Comparison of ENCODE assay signal across 8 mouse cellular contexts in genomic region chr17:17295037-17295436, GRCm38 (mm10).
A peak's percentile ranks its signal among the peaks of the same experiment; 100 is the strongest.
DNase-seq lines count a peak whose midpoint lies in the region; ATAC-seq lines count a peak whose summit lies in the region.
"Not testable (repeated sequence)": the region's sequence is repeated elsewhere in the genome, so short reads cannot be mapped to it uniquely, and the experiment has no call there.

No protein-coding gene starts in this region.

- not testable (repeated sequence) for H3K4me2 ChIP-seq in embryonic facial prominence, embryonic 11.5 days (ENCODE audit: low read depth, low read length)
- peak overlapping the region; percentile 41 for H3K4me2 ChIP-seq in forebrain, embryonic 15.5 days (replicated peaks)
- H3K4me2 ChIP-seq in kidney, embryonic 14.5 days (replicated peaks; ENCODE audit: low read depth, low read length): peak overlapping the region; percentile 39
- H3K4me2 ChIP-seq in liver, embryonic 11.5 days: peak overlapping the region; percentile 64
- peak overlapping the region; percentile 9; the same call in 1 of the 2 replicates for H3K4me2 ChIP-seq in neural tube, embryonic 11.5 days (ENCODE audit: low read depth)

- not testable (repeated sequence) for H3K27me3 ChIP-seq in embryonic facial prominence, embryonic 11.5 days (ENCODE audit: control insufficient read depth, insufficient read depth, low read length); forebrain, embryonic 15.5 days; hindbrain, embryonic 10.5 days (ENCODE audit: insufficient read depth, poor library complexity, severe bottlenecking); kidney, embryonic 14.5 days (ENCODE audit: control insufficient read depth, insufficient read depth, low read length); liver, embryonic 11.5 days (replicated peaks; ENCODE audit: control insufficient read depth, insufficient read depth, low read length); megakaryocyte, embryonic 14.5 days (replicated peaks); neural tube, embryonic 11.5 days (ENCODE audit: control insufficient read depth, insufficient read depth, low read length)

- H3K9me3 ChIP-seq in embryonic facial prominence, embryonic 11.5 days (replicated peaks; ENCODE audit: control insufficient read depth, low read length); forebrain, embryonic 15.5 days; hindbrain, embryonic 10.5 days; kidney, embryonic 14.5 days (ENCODE audit: control insufficient read depth, low read length); liver, embryonic 11.5 days (ENCODE audit: control insufficient read depth, low read length); megakaryocyte, embryonic 14.5 days; neural tube, embryonic 11.5 days (ENCODE audit: control insufficient read depth, low read length): not testable (repeated sequence)

- H3K9ac ChIP-seq in embryonic facial prominence, embryonic 11.5 days (replicated peaks; ENCODE audit: low read length); forebrain, embryonic 15.5 days (replicated peaks); kidney, embryonic 14.5 days (ENCODE audit: low read depth, low read length); liver, embryonic 11.5 days (ENCODE audit: low read depth, low read length); neural tube, embryonic 11.5 days (ENCODE audit: low read length): not testable (repeated sequence)

- not testable (repeated sequence) for H3K36me3 ChIP-seq in embryonic facial prominence, embryonic 11.5 days (replicated peaks; ENCODE audit: control insufficient read depth, insufficient read depth, low read depth, low read length); forebrain, embryonic 15.5 days; hindbrain, embryonic 10.5 days; kidney, embryonic 14.5 days (ENCODE audit: control insufficient read depth, insufficient read depth, low read length); liver, embryonic 11.5 days (ENCODE audit: control insufficient read depth, insufficient read depth, low read length); megakaryocyte, embryonic 14.5 days (replicated peaks; ENCODE audit: low read length); neural tube, embryonic 11.5 days (ENCODE audit: control insufficient read depth, insufficient read depth, low read length)

- H3K4me1 ChIP-seq in embryonic facial prominence, embryonic 11.5 days (ENCODE audit: control insufficient read depth, insufficient read depth, low read length); forebrain, embryonic 15.5 days; hindbrain, embryonic 10.5 days (replicated peaks); kidney, embryonic 14.5 days (ENCODE audit: control insufficient read depth, insufficient read depth, low read length); liver, embryonic 11.5 days (replicated peaks; ENCODE audit: control insufficient read depth, insufficient read depth, low read length); megakaryocyte, embryonic 14.5 days; neural tube, embryonic 11.5 days (ENCODE audit: control insufficient read depth, insufficient read depth, low read length): not testable (repeated sequence)

- H3K27ac ChIP-seq in embryonic facial prominence, embryonic 11.5 days (replicated peaks; ENCODE audit: low read depth, low read length); forebrain, embryonic 15.5 days (replicated peaks); hindbrain, embryonic 10.5 days; kidney, embryonic 14.5 days (ENCODE audit: low read depth, low read length); liver, embryonic 11.5 days (ENCODE audit: low read depth, low read length); neural tube, embryonic 11.5 days (ENCODE audit: low read depth, low read length): not testable (repeated sequence)

- whole genome bisulfite sequencing in embryonic facial prominence, embryonic 11.5 days: 2% methylated on average over 1 of the region's 1 CpGs
- 3% methylated on average over 1 of the region's 1 CpGs for WGBS in forebrain, embryonic 15.5 days
- 3% methylated on average over 1 of the region's 1 CpGs for WGBS in hindbrain, embryonic 10.5 days
- 0% methylated on average over 1 of the region's 1 CpGs for WGBS in kidney, embryonic 14.5 days
- WGBS in liver, embryonic 11.5 days: 10% methylated on average over 1 of the region's 1 CpGs
- 8% methylated on average over 1 of the region's 1 CpGs for WGBS in neural tube, embryonic 11.5 days

- peak; percentile 10 for DNase-seq in 3T3-L1 (ENCODE audit: low read depth, low spot score)
- DNase-seq in embryonic facial prominence, embryonic 11.5 days (ENCODE audit: low spot score); hindbrain, embryonic 10.5 days (ENCODE audit: low spot score); liver, embryonic 11.5 days (ENCODE audit: low spot score); neural tube, embryonic 11.5 days (ENCODE audit: low spot score): not testable (repeated sequence)

- 0 out of 2 replicates have a peak, but pooled peaks have one; percentile 44 for ATAC-seq in embryonic facial prominence, embryonic 11.5 days (replicated peaks; ENCODE audit: insufficient number of reproducible peaks, low FRiP score, low TSS enrichment, low read depth)
- peak; percentile 27; the same call in 1 of the 2 replicates for ATAC-seq in forebrain, embryonic 15.5 days (replicated peaks)
- ATAC-seq in kidney, embryonic 14.5 days (ENCODE audit: low FRiP score, low TSS enrichment); liver, embryonic 11.5 days (replicated peaks; ENCODE audit: low FRiP score): not testable (repeated sequence)
- 0 out of 2 replicates have a peak, but pooled peaks have one; percentile 9 for ATAC-seq in neural tube, embryonic 11.5 days (ENCODE audit: insufficient read depth, low FRiP score, low TSS enrichment)

- H3K4me3 ChIP-seq in embryonic facial prominence, embryonic 11.5 days (ENCODE audit: low read depth, low read length): peak overlapping the region; percentile 40; the same call in 1 of the 2 replicates
- H3K4me3 ChIP-seq in forebrain, embryonic 15.5 days: peak overlapping the region; percentile 44
- H3K4me3 ChIP-seq in hindbrain, embryonic 10.5 days: peak overlapping the region; percentile 56
- peak overlapping the region; percentile 43 for H3K4me3 ChIP-seq in kidney, embryonic 14.5 days (ENCODE audit: low read length)
- peak overlapping the region; percentile 50 for H3K4me3 ChIP-seq in liver, embryonic 11.5 days (ENCODE audit: low read depth, low read length)
- H3K4me3 ChIP-seq in megakaryocyte, embryonic 14.5 days (replicated peaks): peak overlapping the region; percentile 82
- peak overlapping the region; percentile 39; the same call in 1 of the 2 replicates for H3K4me3 ChIP-seq in neural tube, embryonic 11.5 days (ENCODE audit: low read depth, low read length)
